Comparison of ENCODE assay signal across 9 mouse cellular contexts in the genomic region with DNA sequence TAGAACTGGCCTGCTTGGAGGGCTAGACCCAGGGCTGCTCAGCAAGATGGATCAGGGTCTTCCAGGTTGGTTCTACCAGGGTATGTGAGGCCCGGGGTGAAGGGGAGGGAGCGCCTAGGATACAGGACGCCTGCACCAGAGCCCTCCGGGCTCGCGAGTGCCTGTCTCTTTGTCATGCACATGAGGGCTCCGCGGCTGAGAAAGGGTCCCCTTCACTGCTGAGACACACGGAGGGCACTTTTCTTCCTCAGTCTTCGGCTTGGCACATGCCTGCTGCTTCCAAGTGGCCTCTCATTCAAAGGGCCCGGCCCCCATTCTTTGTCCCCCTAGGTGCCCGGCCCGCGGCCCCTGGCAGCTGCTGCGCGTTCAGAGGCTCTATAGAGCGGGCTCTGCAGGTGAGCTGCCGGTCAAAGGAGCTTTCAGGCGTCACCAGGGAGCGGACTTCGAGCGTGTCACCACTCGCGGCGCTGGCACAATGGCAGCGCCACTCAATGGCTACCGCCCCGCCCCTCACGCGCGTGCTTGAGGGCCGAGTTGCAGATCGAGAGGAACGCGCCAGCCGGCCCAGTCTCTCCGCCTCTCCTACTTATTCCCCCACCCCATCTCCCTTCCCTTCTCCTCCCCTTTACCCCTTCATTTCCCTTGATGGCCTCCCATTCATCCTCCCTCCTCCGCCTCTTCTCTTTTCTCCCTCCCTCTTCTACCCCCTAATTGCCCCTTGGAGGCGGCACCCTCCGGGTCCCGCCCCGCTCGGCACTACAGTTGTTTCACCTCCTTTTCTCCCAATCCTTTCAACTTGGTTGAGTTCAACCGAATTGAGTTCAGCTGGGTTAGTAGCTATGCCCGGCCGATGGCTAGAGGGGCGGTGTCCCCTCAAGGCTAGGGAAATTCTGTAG. TPM values are rescaled to one million over a fixed set of nuclear protein-coding genes. Genes with fewer than 3 reads are reported as not detected.
DNase-seq lines count a peak whose midpoint lies in the region; ATAC-seq and TF ChIP-seq lines count a peak whose summit lies in the region.
"Had no signal": no experiment of that assay in that cellular context is flagged by ENCODE, and none has a peak within 500 bp of the region (broad histone marks: within the 10 kb centered on the region; RNA-seq: fewer than 3 reads in every experiment).

No protein-coding gene starts in this region.

- no peak for TF ChIP-seq CTCF in hindbrain, postnatal 0 days (IDR thresholded peaks at IDR 0.05; ENCODE audit: low read depth)
- TF ChIP-seq CTCF in lung, postnatal 0 days (IDR thresholded peaks at IDR 0.05), result 0 out of 2 replicates have a peak, but pooled peaks have one; percentile 2
- no peak for TF ChIP-seq CTCF in small intestine, adult 2 months (IDR thresholded peaks at IDR 0.05; ENCODE audit: extremely low read depth, insufficient read length, insufficient replicate concordance, low read depth, low read length)

- H3K36me3 ChIP-seq in hindbrain, postnatal 0 days (ENCODE audit: insufficient read depth, low read length), result no peaks in the 10 kb centered on the region
- H3K36me3 ChIP-seq in lung, postnatal 0 days (ENCODE audit: insufficient read depth, low read length), result no peaks in the 10 kb centered on the region
- no peaks in the 10 kb centered on the region for H3K36me3 ChIP-seq in small intestine, adult 2 months (ENCODE audit: control insufficient read depth, insufficient read depth, low read length)

- H3K9me3 ChIP-seq in hindbrain, postnatal 0 days (ENCODE audit: low read length), result no peaks in the 10 kb centered on the region
- H3K9me3 ChIP-seq in lung, postnatal 0 days (ENCODE audit: low read length), result no peaks in the 10 kb centered on the region

- H3K4me1 ChIP-seq in hindbrain, postnatal 0 days (ENCODE audit: insufficient read depth, low read length), result 0 out of 2 replicates have a peak, but pooled peaks cover 6% of the 10 kb centered on the region
- H3K4me1 ChIP-seq in lung, postnatal 0 days (ENCODE audit: insufficient read depth, low read depth, low read length), result 0 out of 2 replicates have a peak, but pooled peaks cover 8% of the 10 kb centered on the region
- H3K4me1 ChIP-seq in small intestine, adult 2 months (ENCODE audit: control insufficient read depth, insufficient read depth, insufficient read length, low read length), result peaks cover 16% of the 10 kb centered on the region

- peak overlapping the region; percentile 78 for H3K4me2 ChIP-seq in hindbrain, postnatal 0 days (ENCODE audit: low read depth, low read length)
- H3K4me2 ChIP-seq in lung, postnatal 0 days (replicated peaks; ENCODE audit: low read depth, low read length), result peak overlapping the region; percentile 45

- peak overlapping the region; percentile 37 for H3K4me3 ChIP-seq in hindbrain, postnatal 0 days (ENCODE audit: low read length)
- peak overlapping the region; percentile 25; the same call in 1 of the 2 replicates for H3K4me3 ChIP-seq in lung, postnatal 0 days (ENCODE audit: low read depth, low read length)
- H3K4me3 ChIP-seq in small intestine, adult 2 months (ENCODE audit: low read depth, low read length), result peak overlapping the region; percentile 40

- TF ChIP-seq EP300 in lung, postnatal 0 days (IDR thresholded peaks at IDR 0.05), result no peak

- H3K9ac ChIP-seq in hindbrain, postnatal 0 days (replicated peaks; ENCODE audit: low read length), result peak overlapping the region; percentile 40; the same call in 1 of the 2 replicates
- H3K9ac ChIP-seq in lung, postnatal 0 days (replicated peaks; ENCODE audit: low read depth), result no peak overlapping the region

- TF ChIP-seq POLR2A in small intestine, adult 2 months (IDR thresholded peaks at IDR 0.05; ENCODE audit: low read depth, low read length), result no peak

- DNase-seq in kidney, adult 18-20 months, result peak; percentile 34
- DNase-seq in kidney, adult 9 months, result no peak
- DNase-seq in embryo, embryonic 10 days (ENCODE audit: low spot score), result peak; percentile 86
- DNase-seq in hindbrain, postnatal 0 days (ENCODE audit: low spot score), result peak; percentile 84
- DNase-seq in lung, postnatal 0 days (ENCODE audit: low spot score), result peak; percentile 46
- no peak for DNase-seq in thymus, postnatal 0 days (ENCODE audit: low spot score)

- ATAC-seq in hindbrain, postnatal 0 days, result peak; percentile 30
- ATAC-seq in lung, postnatal 0 days, result peak; percentile 49
- no peak for ATAC-seq in monocyte, adult 5-6 weeks (replicated peaks; ENCODE audit: insufficient number of reproducible peaks, low FRiP score, low TSS enrichment, poor library complexity, severe bottlenecking)

- peaks cover 5% of the 10 kb centered on the region; the same call in 1 of the 2 replicates for H3K27me3 ChIP-seq in hindbrain, postnatal 0 days (ENCODE audit: insufficient read depth, low read length)
- H3K27me3 ChIP-seq in lung, postnatal 0 days (replicated peaks; ENCODE audit: insufficient read depth, low read length), result peaks cover 67% of the 10 kb centered on the region
- H3K27me3 ChIP-seq in small intestine, adult 2 months (ENCODE audit: control insufficient read depth, insufficient read depth, low read length), result peaks cover 31% of the 10 kb centered on the region

- WGBS in hindbrain, postnatal 0 days, result 2% methylated on average over 47 of the region's 47 CpGs
- WGBS in lung, postnatal 0 days, result 2% methylated on average over 45 of the region's 47 CpGs
- 3% methylated on average over 47 of the region's 47 CpGs for WGBS in small intestine, adult 2 months

- H3K27ac ChIP-seq in hindbrain, postnatal 0 days, result peak overlapping the region; percentile 56
- no peak overlapping the region for H3K27ac ChIP-seq in lung, postnatal 0 days (ENCODE audit: low read length)
- no peak overlapping the region for H3K27ac ChIP-seq in small intestine, adult 2 months (ENCODE audit: insufficient read depth, low read depth, low read length)

RNA-seq across cellular contexts. Expression of a gene that starts 12.3 kb away (rescaled TPM):
- total RNA-seq in hindbrain, postnatal 0 days (2014; rRNA removed), result 0.94 and 1.2 TPM in 2 replicates
- 1.9 and 2.0 TPM in 2 replicates for polyA plus RNA-seq in hindbrain, postnatal 0 days (2015; fragmentation: Nextera tagmentation; extraction: Ambion mirVana)
- not detected in 2 replicates for polyA plus RNA-seq in lung, postnatal 0 days (2015; fragmentation: Nextera tagmentation; extraction: Ambion mirVana)
- 0.10 TPM in 1 of 2 replicates, not detected in the other for polyA plus RNA-seq in small intestine, adult 2 months (2012; rRNA removed)
- not detected in 3 replicates for total RNA-seq in monocyte, adult 5-6 weeks (2017)
- 0.21 and 0.25 TPM in 2 replicates for polyA plus RNA-seq in thymus, postnatal 0 days (2015; fragmentation: Nextera tagmentation; extraction: Ambion mirVana)
- polyA plus RNA-seq: large intestine, adult 2 months had no signal

RNA-seq across cellular contexts. Expression of a gene that starts 21.2 kb away (rescaled TPM):
- total RNA-seq in hindbrain, postnatal 0 days (2014; rRNA removed), result 422 and 452 TPM in 2 replicates
- polyA plus RNA-seq in hindbrain, postnatal 0 days (2015; fragmentation: Nextera tagmentation; extraction: Ambion mirVana), result 460 and 486 TPM in 2 replicates
- 0.29 TPM in 2 replicates for polyA plus RNA-seq in lung, postnatal 0 days (2015; fragmentation: Nextera tagmentation; extraction: Ambion mirVana)
- 1.0 and 1.4 TPM in 2 replicates for polyA plus RNA-seq in small intestine, adult 2 months (2012; rRNA removed)
- 0.68 TPM in 1 of 3 replicates, not detected in the others for total RNA-seq in monocyte, adult 5-6 weeks (2017)
- 0.44 and 0.52 TPM in 2 replicates for polyA plus RNA-seq in thymus, postnatal 0 days (2015; fragmentation: Nextera tagmentation; extraction: Ambion mirVana)

RNA-seq across cellular contexts. Expression of a gene that starts 24.7 kb away (rescaled TPM):
- 61.7 and 63.7 TPM in 2 replicates for total RNA-seq in hindbrain, postnatal 0 days (2014; rRNA removed)
- 58.3 TPM in 2 replicates for polyA plus RNA-seq in hindbrain, postnatal 0 days (2015; fragmentation: Nextera tagmentation; extraction: Ambion mirVana)
- polyA plus RNA-seq in lung, postnatal 0 days (2015; fragmentation: Nextera tagmentation; extraction: Ambion mirVana), result 20.8 and 22.4 TPM in 2 replicates
- polyA plus RNA-seq in small intestine, adult 2 months (2012; rRNA removed), result 5.1 and 9.1 TPM in 2 replicates
- total RNA-seq in monocyte, adult 5-6 weeks (2017), result 16.3 to 28.9 TPM (median 26.9 TPM) in 3 replicates
- polyA plus RNA-seq in thymus, postnatal 0 days (2015; fragmentation: Nextera tagmentation; extraction: Ambion mirVana), result 42.2 TPM in 2 replicates

RNA-seq across cellular contexts. Expression of a gene that starts 25.0 kb away (rescaled TPM):
- 23.3 and 42.9 TPM in 2 replicates for total RNA-seq in hindbrain, postnatal 0 days (2014; rRNA removed)
- polyA plus RNA-seq in hindbrain, postnatal 0 days (2015; fragmentation: Nextera tagmentation; extraction: Ambion mirVana), result 60.5 and 63.9 TPM in 2 replicates
- 21.5 and 23.0 TPM in 2 replicates for polyA plus RNA-seq in lung, postnatal 0 days (2015; fragmentation: Nextera tagmentation; extraction: Ambion mirVana)
- 54.9 and 68.9 TPM in 2 replicates for polyA plus RNA-seq in small intestine, adult 2 months (2012; rRNA removed)
- 27.4 to 31.4 TPM (median 27.6 TPM) in 3 replicates for total RNA-seq in monocyte, adult 5-6 weeks (2017)
- polyA plus RNA-seq in thymus, postnatal 0 days (2015; fragmentation: Nextera tagmentation; extraction: Ambion mirVana), result 38.9 and 40.3 TPM in 2 replicates

RNA-seq across cellular contexts. Expression of a gene that starts 32.0 kb away (rescaled TPM):
- not detected in 2 replicates for total RNA-seq in hindbrain, postnatal 0 days (2014; rRNA removed)
- not detected in 2 replicates for polyA plus RNA-seq in hindbrain, postnatal 0 days (2015; fragmentation: Nextera tagmentation; extraction: Ambion mirVana)
- not detected in 2 replicates for polyA plus RNA-seq in lung, postnatal 0 days (2015; fragmentation: Nextera tagmentation; extraction: Ambion mirVana)
- polyA plus RNA-seq in small intestine, adult 2 months (2012; rRNA removed), result 3,061 and 5,933 TPM in 2 replicates
- total RNA-seq in monocyte, adult 5-6 weeks (2017), result not detected in 3 replicates
- polyA plus RNA-seq in thymus, postnatal 0 days (2015; fragmentation: Nextera tagmentation; extraction: Ambion mirVana), result 1.5 and 2.3 TPM in 2 replicates

Comparison
In these comparisons a context has a peak if more than half of its experiments do, and no peak if none do; other contexts are left out.
1. DNase-seq: peak in kidney, adult 18-20 months (single experiment), embryo, embryonic 10 days (single experiment), hindbrain, postnatal 0 days (single experiment) and lung, postnatal 0 days (single experiment); none in kidney, adult 9 months (single experiment) and thymus, postnatal 0 days (single experiment).
2. RNA of a gene that starts 21.2 kb away (polyA plus RNA-seq): 460 to 486 TPM in hindbrain, postnatal 0 days; 1.0 to 1.4 TPM in small intestine, adult 2 months, 0.44 to 0.52 TPM in thymus, postnatal 0 days and 0.29 TPM in lung, postnatal 0 days; every median in the first group is over 100 times any median in the second.
3. Peak in every context shown above with its lines, with median percentiles within 50 percentile points of each other: H3K4me3 ChIP-seq.